Mouse (Mus musculus) ES-E14 (cell line): ENCODE measurements around the gene Zcchc24. TPM values are rescaled to one million over a fixed set of nuclear protein-coding genes. Genes with fewer than 3 reads are reported as not detected.
A peak's percentile ranks its signal among the peaks of the same experiment; 100 is the strongest.
"Not testable (repeated sequence)": the region's sequence is repeated elsewhere in the genome, so short reads cannot be mapped to it uniquely, and the experiment has no call there.

Source experiments
- DNase-seq: peaks from one replicate; pipeline ENCODE4 v3.0.0-alpha.2; 2013; ENCODE audit warnings: low read depth, low spot score
- H3K27ac ChIP-seq: 2 replicates; pipeline ENCODE4 v1.5.1; 2012; ENCODE audit warnings: low read depth, mild to moderate bottlenecking, low read length, moderate library complexity, mixed read lengths; ENCODE audit not compliant: poor library complexity, insufficient read depth, severe bottlenecking
- H3K36me3 ChIP-seq: 2 replicates; pipeline ENCODE4 v1.6.1; 2012; ENCODE audit warnings: mild to moderate bottlenecking, low read length, moderate library complexity, mixed read lengths; ENCODE audit not compliant: control insufficient read depth, poor library complexity, insufficient read depth, severe bottlenecking
- H3K4me1 ChIP-seq, 2 experiments: fragments of 150-350 bp in 1 of 2; sonication (generic) in 1 of 2; 2 replicates each; pipeline ENCODE4 v1.6.1; 2012; ENCODE audit warnings: low read length in 2 of 2, mild to moderate bottlenecking in 1 of 2, mixed read lengths in 1 of 2; ENCODE audit not compliant: control insufficient read depth in 2 of 2, insufficient read depth in 2 of 2, poor library complexity in 1 of 2
- H3K4me3 ChIP-seq, 2 experiments: fragments of 150-350 bp in 1 of 2; sonication (generic) in 1 of 2; 2 replicates each; pipeline ENCODE4 v1.5.1; 2012; ENCODE audit warnings: low read length in 2 of 2, low read depth in 1 of 2, mild to moderate bottlenecking in 1 of 2, mixed read lengths in 1 of 2; ENCODE audit not compliant: insufficient read depth in 1 of 2, poor library complexity in 1 of 2, severe bottlenecking in 1 of 2
- H3K9ac ChIP-seq: 2 replicates; pipeline ENCODE4 v1.6.1; 2012; ENCODE audit warnings: low read depth, mild to moderate bottlenecking, low read length, mixed read lengths; ENCODE audit not compliant: poor library complexity, insufficient read depth, severe bottlenecking
- H3K9me3 ChIP-seq: fragments of 150-350 bp; sonication (generic); 2 replicates; pipeline ENCODE4 v1.6.1; 2012; ENCODE audit warnings: low read depth, mild to moderate bottlenecking, low read length; ENCODE audit not compliant: control insufficient read depth, insufficient read depth
- CHD2 ChIP-seq: IDR thresholded peaks from 2 replicates; pipeline ENCODE4 v1.6.1; 2014; ENCODE audit warnings: mild to moderate bottlenecking, low read depth, low read length, inconsistent platforms
- HCFC1 ChIP-seq: IDR thresholded peaks from 2 replicates; pipeline ENCODE4 v1.6.1; 2012; ENCODE audit warnings: low read length, inconsistent platforms, borderline replicate concordance; ENCODE audit not compliant: insufficient read depth
- MAFK ChIP-seq: IDR thresholded peaks from 2 replicates; pipeline ENCODE4 v1.6.1; 2014; ENCODE audit warnings: mild to moderate bottlenecking, low read depth, low read length, inconsistent platforms; ENCODE audit not compliant: insufficient read depth
- ZC3H11A ChIP-seq: IDR thresholded peaks from 2 replicates; pipeline ENCODE4 v1.6.1; 2012; ENCODE audit warnings: low read depth, mild to moderate bottlenecking, inconsistent platforms, low read length, borderline replicate concordance
- ZNF384 ChIP-seq: IDR thresholded peaks from 2 replicates; pipeline ENCODE4 v1.6.1; 2012; ENCODE audit warnings: low read depth, low read length, inconsistent platforms
- in situ Hi-C, 2 experiments: fragments of 600-800 bp; cut with MboI; formaldehyde crosslinking; loops; one replicate each; pipeline ENCODE4 v1.15.1; 2025; ENCODE audit warnings: low sequenced_read_pairs in 2 of 2, inconsistent platforms in 1 of 2; ENCODE audit not compliant: unreplicated experiment in 2 of 2
- total RNA-seq: library from RNA; depleted of rRNA; stranded (reverse); fragments of 300-350 nt; gene quantifications from 2 replicates; pipeline ENCODE4 v1.2.3, GENCODE M21; 2012; rRNA removed

Zcchc24 gene
- total RNA-seq, result 4.1 and 5.7 TPM in 2 replicates

DNA sequence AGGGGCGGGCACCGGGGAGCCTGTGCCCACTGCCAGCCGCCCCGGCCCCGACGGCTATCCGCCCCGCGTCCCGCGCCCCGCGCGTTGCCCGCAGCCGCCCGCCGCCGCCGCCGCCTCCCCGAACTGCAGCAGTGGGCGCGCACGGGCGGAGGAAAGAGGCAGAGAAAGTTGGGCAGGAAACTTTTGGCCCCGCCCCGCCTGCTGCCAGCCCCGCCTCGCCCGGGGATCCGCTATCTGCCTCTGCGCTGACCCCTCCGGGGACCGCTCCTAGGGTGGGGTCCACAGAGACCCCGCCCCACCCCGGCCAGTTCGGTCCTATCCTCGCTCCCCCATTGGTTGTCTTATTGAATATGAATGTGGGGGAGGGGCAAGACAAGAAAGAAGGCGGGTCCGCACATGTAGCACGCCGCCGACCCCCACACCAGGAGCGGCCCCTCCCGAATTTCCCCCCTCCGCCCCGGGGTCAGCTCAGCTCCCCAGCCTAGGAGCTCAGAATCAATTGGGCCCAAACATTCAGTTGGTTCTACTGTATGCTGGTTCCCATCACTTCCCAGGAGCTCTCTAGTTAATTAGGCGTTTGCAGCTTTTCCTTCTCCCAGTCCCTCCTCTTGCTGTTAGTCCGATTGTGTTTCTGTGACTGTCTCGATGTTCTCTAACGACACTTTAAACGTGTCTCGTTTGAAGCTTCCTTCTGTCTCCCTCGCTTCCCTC lies at the start of gene Zcchc24:
Gene Zcchc24 (minus strand): TSS at position 125 of the 711 bp plus-strand sequence.
- in situ Hi-C loops, result no loop called here
- Histone ChIP-seq H3K27ac (no peak within 1 kb of the TSS; the same call in 1 of the 2 replicates), H3K36me3 (no peaks in the 10 kb centered on the region), H3K9me3 (no peaks in the 10 kb centered on the region), H3K4me3 (peak within 1 kb of the TSS; percentile 74 to 81), H3K9ac (peak within 1 kb of the TSS; percentile 68), H3K4me1 (peaks cover 2 to 15% of the 10 kb centered on the region in 2 experiments; a peak in 3 of 4 replicates)
- peak; percentile 92 for DNase-seq
- TF ChIP-seq ZC3H11A (no peak), MAFK (no peak)

DNA sequence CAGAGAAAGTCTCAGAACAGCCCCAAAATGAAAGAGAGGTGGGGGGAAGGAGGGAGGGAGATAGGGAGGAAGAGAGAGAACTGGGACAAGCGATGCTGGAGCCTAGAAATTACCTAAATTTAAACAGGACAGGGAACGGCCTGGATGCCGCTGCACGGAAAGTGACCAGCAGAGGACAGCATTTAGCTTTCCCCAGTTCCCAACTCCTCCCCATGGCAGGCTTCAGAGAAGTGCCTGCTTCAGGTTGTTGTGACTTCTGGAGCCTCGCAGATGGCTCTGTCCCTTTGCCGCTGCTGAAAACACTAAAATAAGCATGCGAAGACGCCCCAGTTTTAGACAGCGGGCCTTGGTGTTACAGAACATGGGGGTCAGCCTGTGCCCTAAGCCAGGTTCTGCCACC lies 47.6 kb upstream of the Zcchc24 start:
- TF ChIP-seq ZC3H11A (peak; percentile 97; the same call in 1 of the 2 replicates), HCFC1 (no peak), MAFK (no peak), CHD2 (no peak), ZNF384 (no peak)
- Histone ChIP-seq H3K36me3 (no peaks in the 10 kb centered on the region), H3K9ac (no peak overlapping the region), H3K27ac (no peak overlapping the region), H3K4me3 (no peak overlapping the region), H3K4me1 (peaks cover 0 to 6% of the 10 kb centered on the region in 2 experiments; a peak in 1 of 4 replicates), H3K9me3 (no peaks in the 10 kb centered on the region)
- DNase-seq, result no peak
- in situ Hi-C loops, result no loop called here

DNA sequence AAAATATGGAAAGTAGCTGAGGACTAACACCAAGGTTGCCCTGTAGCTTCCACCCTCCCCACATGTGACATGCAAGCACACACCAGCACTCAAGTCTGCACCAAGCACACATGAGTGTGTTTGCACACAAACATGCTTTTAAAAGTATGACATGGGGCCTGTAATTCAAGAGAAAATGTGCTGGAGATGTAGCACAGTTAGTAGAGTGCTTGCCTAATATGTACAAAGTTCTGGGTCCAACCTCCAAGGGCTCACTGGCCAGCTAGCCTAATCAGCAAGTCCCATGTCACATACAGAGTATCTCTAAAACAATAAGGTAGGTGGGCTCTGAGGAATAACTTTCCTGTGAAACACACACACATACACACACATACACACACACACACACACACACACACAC lies 45.3 kb upstream of the Zcchc24 start:
- Histone ChIP-seq H3K27ac (no peak overlapping the region), H3K9me3 (no peaks in the 10 kb centered on the region), H3K4me3 (no peak overlapping the region), H3K4me1 (peaks cover 2 to 6% of the 10 kb centered on the region in 2 experiments; a peak in 1 of 4 replicates), H3K9ac (no peak overlapping the region), H3K36me3 (no peaks in the 10 kb centered on the region)
- TF ChIP-seq MAFK (no peak), CHD2 (no peak), HCFC1 (no peak), ZC3H11A (no peak), ZNF384 (no peak)
- in situ Hi-C loops, result no loop called here
- DNase-seq, result no peak

DNA sequence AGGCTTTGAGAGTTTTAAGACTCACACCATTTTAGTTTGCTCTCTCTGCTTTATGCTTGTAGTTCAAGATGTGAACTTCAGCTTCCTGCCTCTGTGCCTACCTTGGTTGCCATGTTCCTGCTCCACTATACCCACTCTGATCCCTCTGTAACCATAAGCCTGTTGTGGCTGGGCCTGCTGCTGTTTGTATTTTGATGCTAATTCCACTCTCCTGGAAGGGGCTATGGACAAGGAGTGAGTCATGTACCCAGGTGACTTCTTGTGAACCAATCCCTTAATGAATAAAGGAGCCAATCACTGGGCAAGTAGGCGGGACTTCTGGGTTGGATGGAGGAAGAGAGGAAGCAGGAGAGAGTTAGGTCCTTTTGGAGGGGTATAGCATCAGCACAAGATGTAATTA lies 42.2 kb upstream of the Zcchc24 start:
- H3K4me1 ChIP-seq, in situ Hi-C loops, H3K36me3 ChIP-seq, H3K9ac ChIP-seq, H3K9me3 ChIP-seq, H3K27ac ChIP-seq, H3K4me3 ChIP-seq: not testable (repeated sequence)
- DNase-seq, result peak; percentile 38

DNA sequence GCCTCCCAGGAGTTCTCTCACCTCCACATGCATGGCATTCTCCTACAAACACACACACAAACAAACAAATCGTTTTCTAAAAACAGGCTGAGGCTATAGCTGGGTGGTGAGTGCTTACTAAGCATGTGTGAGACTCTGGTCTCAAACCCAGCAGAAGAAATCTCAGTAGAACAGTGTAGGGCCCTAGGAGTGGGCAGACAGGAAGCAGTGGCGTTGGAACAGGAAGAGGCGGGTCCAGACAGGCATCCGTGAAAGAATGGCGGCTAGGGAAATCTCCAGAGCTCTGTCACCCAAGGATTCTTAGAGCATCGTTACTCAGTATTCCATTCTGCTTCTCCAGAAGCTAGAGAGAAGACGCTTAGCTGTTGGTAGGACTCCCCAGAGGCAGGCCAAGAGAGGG lies 37.7 kb upstream of the Zcchc24 start:
- Histone ChIP-seq H3K4me1 (peaks cover 2 to 10% of the 10 kb centered on the region in 2 experiments; a peak in 1 of 4 replicates), H3K36me3 (no peaks in the 10 kb centered on the region)
- DNase-seq, result peak; percentile 26

More for the DNA sequence above, 37.7 kb upstream of the Zcchc24 start:
- peak overlapping the region; percentile 60 to 62 for H3K4me3 ChIP-seq
- no peak overlapping the region for H3K27ac ChIP-seq
- H3K9ac ChIP-seq, result peak overlapping the region; percentile 68
- in situ Hi-C loops, result no loop called here
- TF ChIP-seq HCFC1 (no peak), ZC3H11A (no peak), ZNF384 (no peak), MAFK (no peak)
- no peaks in the 10 kb centered on the region for H3K9me3 ChIP-seq
